Mouse (Mus musculus): ENCODE results near the gene Sh3gl1. TPM values are rescaled to one million over a fixed set of nuclear protein-coding genes. Genes with fewer than 3 reads are reported as not detected.

Sh3gl1 gene
- total RNA-seq, 1 experiment from 2014 or later: 48.6 TPM

DNA sequence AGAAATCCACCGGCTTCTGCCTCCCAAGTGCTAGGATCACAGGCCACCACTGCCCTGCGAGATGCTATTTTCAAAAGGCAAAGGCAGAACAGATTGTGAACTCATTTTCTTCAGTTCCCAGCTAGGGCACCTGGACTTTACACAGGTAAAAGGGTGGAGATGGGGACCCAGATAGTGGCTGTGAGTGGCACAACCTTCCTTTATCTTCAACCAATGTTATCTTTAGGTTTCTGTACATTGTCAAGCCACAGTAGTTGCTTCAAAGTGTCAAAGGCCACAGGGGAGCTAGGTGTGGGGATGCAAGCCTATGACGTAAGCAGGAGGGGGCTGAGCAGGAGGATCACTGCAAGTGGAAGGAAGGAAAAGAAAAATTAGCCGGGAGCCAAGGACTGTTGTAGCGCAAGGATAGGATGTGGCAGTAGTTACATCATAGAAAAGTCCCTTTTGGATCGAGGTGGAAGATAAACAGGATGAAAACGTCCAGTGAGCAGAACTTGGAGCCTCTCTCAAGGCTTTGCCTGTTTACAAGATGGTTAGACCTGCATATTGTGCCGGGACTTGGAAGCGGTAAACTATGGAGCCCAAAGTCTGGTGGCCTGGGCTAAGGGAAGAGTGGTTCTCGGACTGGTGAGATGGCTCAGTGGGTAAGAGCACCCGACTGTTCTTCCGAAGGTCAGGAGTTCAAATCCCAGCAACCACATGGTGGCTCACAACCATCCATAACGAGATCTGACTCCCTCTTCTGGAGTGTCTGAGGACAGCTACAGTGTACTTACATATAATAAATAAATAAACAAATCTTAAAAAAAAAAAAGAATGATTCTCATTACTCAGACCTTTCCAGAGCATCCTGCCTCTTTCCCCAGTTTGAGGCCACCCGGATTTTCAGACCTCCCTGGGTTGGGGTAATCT, 28.7 kb downstream of the Sh3gl1 start:
- no peak for ATAC-seq (ENCODE audit: extremely low read depth, insufficient number of reproducible peaks, low FRiP score, poor library complexity, severe bottlenecking)

DNA sequence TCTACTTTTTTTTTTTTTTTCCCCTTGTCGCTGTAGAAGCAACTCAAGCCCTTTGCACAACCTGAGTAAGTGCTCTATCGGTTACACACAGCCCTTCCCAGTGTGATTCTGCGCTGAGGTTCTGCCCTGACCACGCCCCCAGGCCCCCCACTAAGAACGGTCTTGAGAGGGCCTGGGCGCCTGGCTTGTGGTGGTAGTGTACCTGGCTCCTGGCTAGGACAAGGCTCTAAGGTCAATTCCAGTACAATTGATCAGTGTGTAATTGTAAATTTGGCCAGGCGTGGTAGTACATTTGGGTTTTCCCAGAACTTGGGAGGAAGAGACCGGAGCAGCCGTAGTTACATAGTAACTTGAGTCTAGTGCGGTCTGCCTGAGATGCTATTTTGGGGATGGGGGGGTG, 29.5 kb downstream of the Sh3gl1 start:
- ATAC-seq (ENCODE audit: extremely low read depth, insufficient number of reproducible peaks, low FRiP score, poor library complexity, severe bottlenecking): no peak

DNA sequence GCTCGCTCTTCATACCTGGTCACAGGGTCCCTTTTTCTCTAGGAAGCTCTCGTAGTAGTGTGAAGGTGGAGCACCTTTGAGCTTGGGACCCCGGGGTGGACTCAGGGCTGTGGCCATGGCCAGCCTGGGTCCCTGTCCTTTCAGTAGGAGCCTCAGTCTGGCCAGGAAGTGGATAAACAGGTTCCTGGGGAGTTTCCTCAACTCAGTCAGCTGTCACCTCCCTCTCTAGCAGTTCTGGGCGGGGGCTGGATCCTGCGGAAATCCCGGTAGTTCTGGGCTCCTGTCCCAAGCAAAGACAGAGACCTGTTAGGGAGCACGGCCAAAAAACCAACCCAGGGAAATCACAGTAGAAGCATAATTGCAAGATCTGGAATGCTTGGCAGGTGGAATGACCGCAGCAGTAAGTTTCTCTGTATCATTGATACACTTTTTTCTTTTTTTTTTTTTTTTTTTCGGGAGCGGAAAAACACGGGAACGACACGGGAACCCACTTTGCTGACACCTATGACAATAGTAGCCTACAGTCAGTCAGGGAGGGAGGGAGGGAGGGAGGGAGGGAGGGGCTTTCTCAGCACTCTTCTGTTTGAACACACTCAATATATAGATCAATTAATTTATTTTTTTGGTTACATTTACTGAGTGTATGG, 30.9 kb downstream of the Sh3gl1 start, which contains the start of the genes Stap2 and Mpnd:
Stap2 (minus strand) TSS at position 170 of the 647 bp plus-strand sequence.
Mpnd (plus strand) TSS at position 297 of the 647 bp plus-strand sequence.
- no peak for ATAC-seq (ENCODE audit: extremely low read depth, insufficient number of reproducible peaks, low FRiP score, poor library complexity, severe bottlenecking)

DNA sequence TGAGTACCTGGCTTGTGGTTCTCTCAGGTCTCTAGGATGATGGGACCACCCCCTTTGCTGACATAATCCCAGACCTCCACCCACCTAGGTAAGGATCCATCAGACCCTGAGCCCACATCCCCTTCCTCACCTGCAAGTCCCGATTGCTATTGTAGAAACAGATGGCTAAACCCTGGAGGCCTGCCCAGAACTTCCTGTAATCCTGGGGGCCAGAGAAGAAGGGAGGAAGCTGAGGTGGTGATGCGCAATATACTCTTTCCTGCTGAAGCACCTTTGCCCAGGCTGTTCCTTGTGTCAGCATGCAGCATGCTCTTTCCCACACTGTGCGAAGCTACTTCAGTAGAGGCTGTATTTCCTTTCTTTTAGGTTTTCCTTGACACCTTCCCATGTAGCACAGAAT, 33.4 kb downstream of the Sh3gl1 start:
- ATAC-seq (ENCODE audit: extremely low read depth, insufficient number of reproducible peaks, low FRiP score, poor library complexity, severe bottlenecking): no peak

DNA sequence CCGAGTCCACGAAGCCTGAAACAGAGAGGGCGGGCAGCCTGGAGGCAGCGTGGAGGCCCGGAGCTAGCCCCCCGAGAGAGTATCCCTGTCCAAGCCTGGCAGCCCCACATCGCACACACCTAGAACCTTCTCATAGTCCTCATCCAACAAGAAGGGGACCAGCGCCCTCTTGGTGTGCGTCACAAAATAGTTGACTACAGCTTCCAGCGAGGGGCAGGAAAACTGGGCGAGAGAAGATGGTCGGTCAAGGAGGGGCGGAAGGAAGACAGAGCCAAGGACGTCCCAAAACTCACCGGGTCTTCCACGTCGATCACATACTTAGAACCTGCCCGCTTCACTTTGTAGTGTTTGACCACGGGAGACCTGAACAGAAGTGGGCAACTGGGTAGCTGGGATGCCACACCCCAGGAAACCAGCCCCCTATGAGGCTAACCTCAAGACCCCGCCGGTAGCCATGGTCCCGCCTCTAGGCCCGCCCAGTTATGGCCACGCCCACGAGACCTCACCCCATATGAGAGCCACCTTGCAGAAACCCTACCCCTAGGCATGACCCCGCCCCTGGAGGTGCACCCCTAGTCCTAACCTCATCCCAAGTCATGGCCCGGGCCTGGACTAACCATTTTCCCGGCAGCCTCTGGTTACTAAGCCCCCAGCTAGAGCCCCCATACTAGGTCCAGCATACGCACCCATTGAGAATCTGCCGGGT, 36.5 kb downstream of the Sh3gl1 start:
- no peak for ATAC-seq (ENCODE audit: extremely low read depth, insufficient number of reproducible peaks, low FRiP score, poor library complexity, severe bottlenecking)

DNA sequence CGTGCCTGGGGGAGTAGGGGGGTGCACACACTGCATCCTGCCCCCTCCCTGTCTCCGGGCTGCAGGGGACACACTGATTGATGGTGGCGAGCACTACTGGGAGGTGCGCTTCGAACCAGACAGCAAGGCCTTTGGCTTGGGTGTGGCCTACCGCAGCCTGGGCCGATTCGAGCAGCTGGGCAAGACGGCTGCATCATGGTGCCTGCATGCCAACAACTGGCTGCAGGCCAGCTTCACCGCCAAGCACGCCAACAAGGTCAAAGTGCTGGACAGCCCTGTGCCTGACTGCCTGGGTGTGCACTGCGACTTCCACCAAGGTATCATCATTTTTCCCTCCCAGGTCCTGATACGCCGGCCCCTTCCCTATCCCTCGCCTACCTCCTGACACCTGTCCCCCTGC, 40.4 kb downstream of the Sh3gl1 start:
- ATAC-seq (ENCODE audit: extremely low read depth, insufficient number of reproducible peaks, low FRiP score, poor library complexity, severe bottlenecking): no peak

DNA sequence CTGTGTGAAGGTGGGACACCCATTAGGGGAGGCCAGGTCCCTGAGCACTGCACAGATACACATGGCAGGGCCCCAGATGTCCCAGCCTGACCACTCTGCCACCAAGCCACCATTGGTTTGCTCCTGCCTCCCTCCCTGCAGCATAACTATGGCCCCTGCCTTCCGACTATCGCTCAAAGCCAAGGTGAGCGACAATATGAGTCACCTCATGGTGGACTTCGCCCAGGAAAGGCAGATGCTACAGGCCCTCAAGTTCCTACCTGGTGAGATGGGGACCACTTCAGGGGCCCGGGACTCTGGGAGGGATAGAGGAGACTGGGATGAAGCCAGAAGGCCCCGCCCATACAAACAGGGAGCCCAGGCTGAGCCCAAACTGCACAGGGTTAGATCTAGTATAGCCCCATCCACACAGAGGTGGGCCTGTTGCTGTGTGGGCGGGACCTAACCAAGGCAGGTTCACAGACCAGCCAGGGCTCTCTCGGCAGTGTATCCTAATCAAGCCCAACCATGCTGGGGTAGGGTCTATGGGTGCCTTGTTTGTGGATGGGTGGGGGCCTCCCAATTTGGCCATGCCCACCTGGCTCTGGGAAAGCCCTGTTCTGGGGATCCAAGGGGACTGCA, 46.0 kb downstream of the Sh3gl1 start:
- no peak for ATAC-seq (ENCODE audit: extremely low read depth, insufficient number of reproducible peaks, low FRiP score, poor library complexity, severe bottlenecking)

DNA sequence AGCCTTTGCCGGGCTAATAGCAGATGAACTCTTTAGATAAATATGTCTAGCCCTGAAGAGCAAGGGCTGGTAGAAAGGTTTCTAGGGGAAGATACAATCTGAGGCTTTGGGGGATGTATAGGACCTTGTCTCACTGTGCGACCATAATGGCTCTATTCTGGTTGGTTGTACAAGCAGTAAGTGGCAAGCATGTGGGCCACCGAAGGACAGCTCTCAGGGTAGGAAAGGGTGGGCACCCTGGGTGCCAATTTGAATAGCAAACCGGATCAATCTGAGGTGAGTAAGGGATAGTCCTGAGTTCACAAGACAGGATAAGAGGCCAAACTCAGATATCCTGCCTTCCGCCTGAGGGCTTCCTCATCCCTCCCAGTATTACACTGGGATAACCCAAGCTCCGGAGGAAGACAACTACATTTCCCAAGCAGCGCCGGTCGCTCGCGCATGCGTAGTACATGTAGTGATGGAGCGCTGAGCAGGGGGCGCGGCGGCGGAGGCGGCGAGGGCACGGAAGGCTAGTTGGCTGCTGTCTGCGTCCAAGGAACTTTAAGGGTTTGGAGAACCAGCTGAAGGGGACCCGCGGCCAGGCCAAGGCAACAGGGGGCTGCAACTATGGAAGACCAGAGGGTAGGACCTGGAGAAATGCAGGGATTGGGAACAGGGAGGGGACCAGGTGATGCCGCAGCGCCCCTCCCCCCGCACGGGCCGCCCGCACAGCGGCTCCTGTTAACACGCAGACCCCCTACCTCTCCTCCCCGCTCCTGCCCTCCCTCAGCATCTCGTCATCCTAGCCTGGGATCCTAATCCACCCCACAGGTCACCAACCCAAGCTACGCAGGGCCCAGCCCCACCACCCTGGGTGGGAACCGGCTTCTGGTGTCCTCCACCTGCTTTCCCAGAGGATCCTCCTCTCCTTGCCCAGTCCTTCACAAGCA, 50.1 kb downstream of the Sh3gl1 start, which contains the start of gene Fsd1:
Fsd1 (plus strand) TSS at position 480 of the 932 bp plus-strand sequence.
- ATAC-seq (ENCODE audit: extremely low read depth, insufficient number of reproducible peaks, low FRiP score, poor library complexity, severe bottlenecking): no peak

DNA sequence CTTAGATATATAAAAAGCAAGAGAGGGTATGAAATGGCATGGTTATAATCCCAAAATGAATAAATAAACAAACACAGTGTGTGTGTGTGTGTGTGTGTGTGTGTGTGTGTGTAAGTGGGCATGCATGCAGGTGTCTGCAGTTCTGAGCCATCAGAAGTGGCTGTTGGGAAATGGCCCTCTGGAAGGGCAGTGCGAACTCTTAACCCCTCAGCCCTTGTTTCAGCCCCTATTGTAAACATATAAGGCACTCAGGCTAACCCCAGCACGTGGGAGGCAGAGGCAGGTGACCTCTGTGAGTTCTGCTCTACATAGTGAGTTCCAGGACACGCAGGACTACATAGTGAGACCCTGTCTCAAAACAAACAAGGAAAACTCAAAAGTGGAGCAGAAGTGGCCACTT, 59.1 kb downstream of the Sh3gl1 start:
- ATAC-seq (ENCODE audit: extremely low read depth, insufficient number of reproducible peaks, low FRiP score, poor library complexity, severe bottlenecking): no peak

DNA sequence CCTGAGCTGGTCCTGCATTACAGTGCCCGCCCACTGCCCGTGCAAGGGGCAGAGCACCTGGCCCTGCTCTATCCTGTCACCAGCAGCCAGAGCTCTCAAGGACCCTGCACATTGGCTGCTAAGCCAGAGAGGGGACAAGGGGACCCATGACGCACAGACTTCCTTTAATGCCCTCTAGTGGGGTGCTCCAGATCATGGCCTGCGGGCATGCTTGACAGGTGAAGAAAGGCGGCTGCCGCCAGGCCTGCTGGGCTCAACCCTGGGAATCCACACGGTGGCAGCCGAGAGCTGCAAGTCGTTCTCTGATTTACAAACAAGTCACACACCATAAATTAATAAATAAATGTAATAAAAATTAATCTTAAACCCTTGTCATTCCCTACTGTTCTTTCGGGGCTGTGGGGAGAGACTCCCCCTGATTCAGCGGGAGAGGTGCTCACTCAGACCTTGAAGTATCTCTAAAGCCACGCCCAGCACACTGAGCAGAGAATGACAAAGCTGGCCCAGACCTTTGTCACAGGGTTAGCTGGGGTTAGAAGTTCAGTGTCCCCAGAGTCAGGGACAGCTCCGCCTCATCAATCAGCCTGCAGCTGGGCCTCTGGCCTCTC, 60.1 kb downstream of the Sh3gl1 start:
- ATAC-seq (ENCODE audit: extremely low read depth, insufficient number of reproducible peaks, low FRiP score, poor library complexity, severe bottlenecking): peak; percentile 80

DNA sequence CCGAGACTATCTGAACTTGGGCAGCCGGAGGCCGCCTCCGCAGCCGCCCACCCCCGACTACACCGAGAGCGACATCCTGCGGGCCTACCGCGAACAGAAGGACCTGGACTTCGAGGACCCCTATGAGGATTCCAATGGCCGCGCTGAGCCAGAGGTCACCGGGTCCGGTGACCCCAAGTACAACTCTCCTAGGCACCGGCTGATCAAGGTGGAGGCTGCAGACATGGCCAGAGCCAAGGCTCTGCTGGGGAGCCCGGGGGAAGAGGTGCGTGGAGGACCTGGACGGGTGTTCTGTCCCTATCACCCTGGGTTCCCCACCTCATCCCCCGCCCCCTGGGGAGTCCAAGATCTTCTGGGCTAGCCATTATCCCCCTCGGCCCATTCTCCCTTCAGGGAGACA, 65.0 kb downstream of the Sh3gl1 start:
- ATAC-seq (ENCODE audit: extremely low read depth, insufficient number of reproducible peaks, low FRiP score, poor library complexity, severe bottlenecking): no peak

DNA sequence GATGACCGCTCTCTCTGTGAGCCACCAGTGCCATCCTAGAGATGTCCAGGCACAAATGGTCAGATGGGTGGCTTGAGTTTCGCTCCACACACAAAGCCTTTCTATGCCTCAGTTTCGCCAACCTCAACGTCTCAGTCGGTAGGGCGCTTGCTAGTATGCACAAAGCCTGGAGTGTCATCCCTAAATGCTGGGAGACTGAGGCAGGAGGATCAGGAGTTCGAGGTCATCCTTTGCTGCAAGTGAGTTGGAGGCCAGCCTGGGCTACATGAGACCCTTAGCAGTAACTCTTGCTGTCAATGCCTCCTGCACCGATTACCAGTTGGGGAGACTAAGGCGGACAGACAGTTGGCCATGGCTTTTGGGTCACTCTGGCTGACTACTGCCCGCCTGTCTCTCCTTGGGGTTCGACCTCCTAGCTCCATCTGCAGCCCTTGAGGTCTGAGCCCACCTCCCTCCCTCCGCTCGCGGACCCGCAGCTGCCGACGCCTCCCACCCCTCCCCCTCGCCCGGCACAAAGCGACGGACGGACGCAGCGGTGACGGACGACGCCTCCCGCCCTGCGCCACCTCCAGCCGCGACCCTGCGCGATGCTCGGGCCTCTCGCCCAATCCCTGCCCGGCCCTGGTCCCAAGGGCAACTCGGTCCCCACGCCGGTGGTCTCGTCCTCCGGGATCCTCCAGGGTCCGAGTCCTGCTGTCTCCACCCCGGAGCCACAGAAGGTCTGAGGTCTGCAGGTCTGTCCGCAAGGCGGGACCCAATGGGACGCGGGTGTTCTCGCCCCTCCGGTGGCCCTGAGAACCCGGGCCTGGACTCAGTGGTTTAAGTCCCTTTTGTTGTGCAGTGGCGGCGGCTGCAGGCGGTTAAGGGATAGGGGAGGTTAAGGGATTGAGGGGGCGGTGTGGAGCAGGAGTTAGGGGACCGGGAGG, 66.2 kb downstream of the Sh3gl1 start, which contains the start of gene Shd:
Shd (plus strand) TSS at position 502 of the 926 bp plus-strand sequence.
- ATAC-seq (ENCODE audit: extremely low read depth, insufficient number of reproducible peaks, low FRiP score, poor library complexity, severe bottlenecking): no peak

DNA sequence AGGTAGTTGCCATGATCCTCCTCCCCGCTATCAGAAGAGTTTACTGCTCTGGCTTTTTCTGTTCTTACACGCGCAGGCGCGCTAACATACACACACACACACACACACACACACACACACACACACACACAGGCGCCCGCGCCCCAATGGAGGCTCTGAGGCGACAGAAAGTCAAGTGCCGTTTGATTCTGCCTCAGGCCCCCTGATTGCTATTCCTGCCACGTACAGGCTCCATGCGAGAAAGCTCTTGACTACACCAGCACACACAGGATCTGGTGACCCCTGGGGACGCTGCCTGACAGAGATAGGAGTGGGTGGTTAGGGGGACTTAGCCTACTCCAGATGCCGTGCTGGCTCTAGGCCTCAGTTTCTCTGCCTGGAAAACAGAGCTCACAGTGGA, 66.9 kb downstream of the Sh3gl1 start:
- ATAC-seq (ENCODE audit: extremely low read depth, insufficient number of reproducible peaks, low FRiP score, poor library complexity, severe bottlenecking): no peak

DNA sequence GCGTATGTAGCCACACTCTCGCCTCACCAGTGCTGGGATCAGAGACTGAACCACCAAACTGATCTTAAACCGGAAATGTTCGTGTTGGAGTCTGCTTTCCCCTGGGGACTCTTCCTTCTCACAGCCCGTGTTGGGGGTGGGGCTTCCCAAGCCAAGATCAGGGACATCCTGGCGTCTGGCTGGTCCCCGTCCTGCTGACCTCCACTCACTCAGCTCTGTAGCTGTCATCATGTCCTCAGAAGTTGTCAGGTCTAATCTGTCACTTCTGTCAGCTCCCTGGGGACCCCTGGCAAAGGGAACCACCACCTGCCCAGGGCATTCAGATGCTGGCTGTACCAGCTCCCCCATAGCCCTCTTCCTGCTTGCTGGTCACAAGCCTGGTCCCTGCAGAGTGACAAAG, 68.2 kb downstream of the Sh3gl1 start:
- ATAC-seq (ENCODE audit: extremely low read depth, insufficient number of reproducible peaks, low FRiP score, poor library complexity, severe bottlenecking): no peak

DNA sequence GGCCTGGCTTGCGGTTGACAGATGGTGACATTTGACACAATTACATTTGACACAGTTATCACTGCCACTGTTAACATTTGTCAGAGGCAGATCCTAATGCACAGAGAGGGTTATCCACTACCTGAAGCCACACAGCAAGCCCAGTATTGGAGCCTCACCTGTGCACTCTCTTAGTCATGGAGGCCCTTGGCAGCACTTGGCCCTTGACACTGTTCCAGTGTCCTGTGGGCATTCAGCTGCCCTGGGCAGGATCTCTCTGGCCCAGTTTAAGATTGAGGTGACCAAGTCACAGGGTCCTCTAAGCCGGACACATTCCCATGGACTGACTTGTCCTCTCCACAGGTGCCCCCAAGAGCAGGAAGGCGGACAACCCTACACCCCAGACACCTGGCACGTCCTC, 69.2 kb downstream of the Sh3gl1 start:
- ATAC-seq (ENCODE audit: extremely low read depth, insufficient number of reproducible peaks, low FRiP score, poor library complexity, severe bottlenecking): no peak
